Mouse (Mus musculus) ES-E14 (cell line): ENCODE results near the gene Adra1d.

ENCODE experiments used
- HCFC1 ChIP-seq: IDR thresholded peaks from 2 replicates; pipeline ENCODE4 v1.6.1; 2012; ENCODE audit warnings: low read length, inconsistent platforms, borderline replicate concordance; ENCODE audit not compliant: insufficient read depth
- ZC3H11A ChIP-seq: IDR thresholded peaks from 2 replicates; pipeline ENCODE4 v1.6.1; 2012; ENCODE audit warnings: low read depth, mild to moderate bottlenecking, inconsistent platforms, low read length, borderline replicate concordance

GRCm38 (mm10) chr2:131557896-131558295 is 4.2 kb downstream of the Adra1d start:
- no peak for TF ChIP-seq HCFC1
- TF ChIP-seq ZC3H11A: no peak
